Mouse (Mus musculus) spleen, adult 2 months (tissue): Measurements from ENCODE around the gene Rbks. TPM values are rescaled to one million over a fixed set of nuclear protein-coding genes. Genes with fewer than 3 reads are reported as not detected.

Experiments used
- DNase-seq, 2 experiments: peaks; one replicate each; pipeline versions ENCODE4 v3.0.0 to v3.0.0-alpha.2; 2012 to 2021; ENCODE audit warnings: low spot score in 2 of 2, low read depth in 1 of 2
- H3K27ac ChIP-seq: fragments of 200-500 bp; 2 replicates; pipeline ENCODE4 v1.5.1; 2012; ENCODE audit warnings: low read length, inconsistent platforms; ENCODE audit not compliant: insufficient read depth
- H3K27me3 ChIP-seq: fragments of 200-500 bp; 2 replicates; pipeline ENCODE4 v1.6.1; 2012; ENCODE audit warnings: mild to moderate bottlenecking, moderate library complexity, low read length, inconsistent platforms; ENCODE audit not compliant: control insufficient read depth, insufficient read depth
- H3K36me3 ChIP-seq: fragments of 200-500 bp; 2 replicates; pipeline ENCODE4 v1.6.1; 2012; ENCODE audit warnings: mild to moderate bottlenecking, low read length, inconsistent platforms; ENCODE audit not compliant: control insufficient read depth, insufficient read depth
- H3K4me1 ChIP-seq: fragments of 200-500 bp; 2 replicates; pipeline ENCODE4 v1.6.1; 2011; ENCODE audit warnings: inconsistent platforms; ENCODE audit not compliant: control insufficient read depth, insufficient read depth, insufficient read length
- H3K4me3 ChIP-seq: fragments of 200-500 bp; 2 replicates; pipeline ENCODE4 v1.5.1; 2011; ENCODE audit warnings: mild to moderate bottlenecking, inconsistent platforms; ENCODE audit not compliant: insufficient read depth, insufficient read length; ENCODE audit errors: extremely low read depth
- CTCF ChIP-seq: fragments of 200-500 bp; IDR thresholded peaks from 2 replicates; pipeline ENCODE4 v1.5.1; 2011; ENCODE audit warnings: mild to moderate bottlenecking, inconsistent platforms; ENCODE audit not compliant: insufficient read depth, insufficient read length, insufficient replicate concordance; ENCODE audit errors: extremely low read depth
- POLR2A ChIP-seq: fragments of 200-500 bp; IDR thresholded peaks from 2 replicates; pipeline ENCODE4 v1.6.1; 2011; ENCODE audit warnings: low read depth, low read length, inconsistent platforms
- WGBS: fragments of 180-500 bp; shearing (Covaris S2); methylation state at CpG from one replicate; pipeline ENCODE4 v1.1.7; 2018; 5-methylcytosine and 5-hydroxymethylcytosine counted together
- polyA plus RNA-seq: library from polyadenylated mRNA; depleted of rRNA; stranded (reverse); fragments of >200 nt; gene quantifications from 2 replicates; pipeline ENCODE4 v1.2.3, GENCODE M21; 2012

Rbks gene
- polyA plus RNA-seq, 1 experiment = 4.0 TPM

- no peaks in the 10 kb centered on the region for H3K27me3 ChIP-seq
- no peaks in the 10 kb centered on the region for H3K4me1 ChIP-seq
- no peak for DNase-seq
- H3K27ac ChIP-seq = no peak overlapping the region
- no peak overlapping the region for H3K4me3 ChIP-seq
- TF ChIP-seq CTCF (no peak), POLR2A (no peak)
- peaks cover 3% of the 10 kb centered on the region; the same call in 1 of the 2 replicates for H3K36me3 ChIP-seq
- WGBS = 89% methylated on average over 8 of the region's 8 CpGs
Measured at GRCm38 (mm10) chr5:31628555-31628954, 68.9 kb downstream of the Rbks start.

GRCm38 (mm10) chr5:31627562-31628526 is 69.6 kb downstream of the Rbks start:
- 78% methylated on average over 9 of the region's 9 CpGs for WGBS
- H3K4me3 ChIP-seq = no peak overlapping the region
- no peak for TF ChIP-seq POLR2A
- TF ChIP-seq CTCF = no peak
- DNase-seq = no peak
- no peak overlapping the region for H3K27ac ChIP-seq
- no peaks in the 10 kb centered on the region for H3K27me3 ChIP-seq
- H3K4me1 ChIP-seq = no peaks in the 10 kb centered on the region
- H3K36me3 ChIP-seq = peaks cover 3% of the 10 kb centered on the region; the same call in 1 of the 2 replicates

GRCm38 (mm10) chr5:31627117-31627516 is 70.3 kb downstream of the Rbks start:
- H3K36me3 ChIP-seq = peaks cover 7% of the 10 kb centered on the region
- H3K27ac ChIP-seq = no peak overlapping the region
- no peaks in the 10 kb centered on the region for H3K4me1 ChIP-seq
- H3K27me3 ChIP-seq = no peaks in the 10 kb centered on the region
- H3K4me3 ChIP-seq = no peak overlapping the region
- no peak for TF ChIP-seq CTCF
- no peak for DNase-seq
- WGBS = 67% methylated on average over 3 of the region's 3 CpGs

GRCm38 (mm10) chr5:31620326-31620725 is 77.1 kb downstream of the Rbks start:
- H3K4me3 ChIP-seq = no peak overlapping the region
- H3K36me3 ChIP-seq = peaks cover 25% of the 10 kb centered on the region
- no peaks in the 10 kb centered on the region for H3K27me3 ChIP-seq
- no peak for DNase-seq
- H3K4me1 ChIP-seq = no peaks in the 10 kb centered on the region
- TF ChIP-seq POLR2A (no peak), CTCF (no peak)
- 97% methylated on average over 3 of the region's 3 CpGs for WGBS
- no peak overlapping the region for H3K27ac ChIP-seq

- H3K4me1 ChIP-seq = peaks cover 4% of the 10 kb centered on the region; the same call in 1 of the 2 replicates
- 4% methylated on average over 6 of the region's 6 CpGs for WGBS
- no peaks in the 10 kb centered on the region for H3K27me3 ChIP-seq
- no peak for TF ChIP-seq POLR2A
- TF ChIP-seq CTCF = no peak
- H3K4me3 ChIP-seq = peak overlapping the region; percentile 67
- peak in 1 of 2 experiments; percentile 17 for DNase-seq
- H3K36me3 ChIP-seq = peaks cover 11% of the 10 kb centered on the region
- H3K27ac ChIP-seq = peak overlapping the region; percentile 89
Measured at GRCm38 (mm10) chr5:31614339-31615025, 82.9 kb downstream of the Rbks start.

- peaks cover 10% of the 10 kb centered on the region for H3K36me3 ChIP-seq
- peak overlapping the region; percentile 67 for H3K4me3 ChIP-seq
- TF ChIP-seq CTCF (peak; percentile 27; the same call in 1 of the 2 replicates), POLR2A (no peak; the same call in 1 of the 2 replicates)
- under 1% methylated on average over 37 of the region's 37 CpGs for WGBS
- DNase-seq = peak; percentile 71 to 85
- H3K27me3 ChIP-seq = no peaks in the 10 kb centered on the region
- H3K4me1 ChIP-seq = peaks cover 4% of the 10 kb centered on the region; the same call in 1 of the 2 replicates
- peak overlapping the region; percentile 89 for H3K27ac ChIP-seq
Measured at GRCm38 (mm10) chr5:31613852-31614286, 83.6 kb downstream of the Rbks start.
